Mouse (Mus musculus): ENCODE results near the gene Pon1. TPM values are rescaled to one million over a fixed set of nuclear protein-coding genes. Genes with fewer than 3 reads are reported as not detected.

Gene Pon1
- polyA plus RNA-seq, 1 experiment = 44.0 TPM

GRCm38 (mm10) chr6:5186229-5186950 is 7.4 kb downstream of the Pon1 start:
- Histone ChIP-seq H3K4me1 (ENCODE audit: control insufficient read depth, insufficient read depth, low read length) (no peaks in the 10 kb centered on the region; the same call in 1 of the 2 replicates), H3K4me3 (replicated peaks; ENCODE audit: extremely low read depth, low read depth, low read length) (no peak overlapping the region)
- WGBS = 83% methylated on average over 7 of the region's 7 CpGs
- no peak for DNase-seq
- TF ChIP-seq POLR2A (IDR thresholded peaks at IDR 0.05; ENCODE audit: borderline replicate concordance, extremely low read depth, low read depth, low read length) (no peak), CTCF (IDR thresholded peaks at IDR 0.05; ENCODE audit: insufficient read depth, low read length) (no peak)

GRCm38 (mm10) chr6:5180645-5181044 is 13.1 kb downstream of the Pon1 start:
- Histone ChIP-seq H3K4me3 (replicated peaks; ENCODE audit: extremely low read depth, low read depth, low read length) (no peak overlapping the region), H3K4me1 (ENCODE audit: control insufficient read depth, insufficient read depth, low read length) (no peaks in the 10 kb centered on the region)
- 77% methylated on average over 5 of the region's 5 CpGs for WGBS
- TF ChIP-seq POLR2A (IDR thresholded peaks at IDR 0.05; ENCODE audit: borderline replicate concordance, extremely low read depth, low read depth, low read length) (no peak), CTCF (IDR thresholded peaks at IDR 0.05; ENCODE audit: insufficient read depth, low read length) (no peak)
- no peak for DNase-seq

- WGBS = 84% methylated on average over 6 of the region's 6 CpGs
- no peak for DNase-seq
- TF ChIP-seq CTCF (IDR thresholded peaks at IDR 0.05; ENCODE audit: insufficient read depth, low read length) (no peak), POLR2A (IDR thresholded peaks at IDR 0.05; ENCODE audit: borderline replicate concordance, extremely low read depth, low read depth, low read length) (no peak)
- no peak overlapping the region for H3K4me3 ChIP-seq (replicated peaks; ENCODE audit: extremely low read depth, low read depth, low read length)
- no peaks in the 10 kb centered on the region for H3K4me1 ChIP-seq (ENCODE audit: control insufficient read depth, insufficient read depth, low read length)
Observed at GRCm38 (mm10) chr6:5179189-5179588, 14.6 kb downstream of the Pon1 start.

- H3K4me3 ChIP-seq (replicated peaks; ENCODE audit: extremely low read depth, low read depth, low read length) = no peak overlapping the region
- 62% methylated on average over 19 of the region's 19 CpGs for WGBS
- TF ChIP-seq POLR2A (IDR thresholded peaks at IDR 0.05; ENCODE audit: borderline replicate concordance, extremely low read depth, low read depth, low read length) (no peak), CTCF (IDR thresholded peaks at IDR 0.05; ENCODE audit: insufficient read depth, low read length) (no peak)
- no peaks in the 10 kb centered on the region for H3K4me1 ChIP-seq (ENCODE audit: control insufficient read depth, insufficient read depth, low read length)
- no peak for DNase-seq
Observed at GRCm38 (mm10) chr6:5177967-5178891, 15.5 kb downstream of the Pon1 start.

- 77% methylated on average over 10 of the region's 10 CpGs for WGBS
- no peak for DNase-seq
- no peaks in the 10 kb centered on the region for H3K4me1 ChIP-seq (ENCODE audit: control insufficient read depth, insufficient read depth, low read length)
- TF ChIP-seq CTCF (IDR thresholded peaks at IDR 0.05; ENCODE audit: insufficient read depth, low read length) = no peak
- no peak for TF ChIP-seq POLR2A (IDR thresholded peaks at IDR 0.05; ENCODE audit: borderline replicate concordance, extremely low read depth, low read depth, low read length)
- no peak overlapping the region for H3K4me3 ChIP-seq (replicated peaks; ENCODE audit: extremely low read depth, low read depth, low read length)
Observed at GRCm38 (mm10) chr6:5174179-5174812, 19.4 kb downstream of the Pon1 start.

GRCm38 (mm10) chr6:5172571-5172970 is 21.2 kb downstream of the Pon1 start:
- no peak for DNase-seq
- TF ChIP-seq POLR2A (IDR thresholded peaks at IDR 0.05; ENCODE audit: borderline replicate concordance, extremely low read depth, low read depth, low read length) (no peak), CTCF (IDR thresholded peaks at IDR 0.05; ENCODE audit: insufficient read depth, low read length) (no peak)
- H3K4me3 ChIP-seq (replicated peaks; ENCODE audit: extremely low read depth, low read depth, low read length) = no peak overlapping the region
- H3K4me1 ChIP-seq (ENCODE audit: control insufficient read depth, insufficient read depth, low read length) = no peaks in the 10 kb centered on the region
- WGBS = 68% methylated on average over 9 of the region's 9 CpGs

- 76% methylated on average over 4 of the region's 4 CpGs for WGBS
- TF ChIP-seq CTCF (IDR thresholded peaks at IDR 0.05; ENCODE audit: insufficient read depth, low read length) = no peak
- no peak for TF ChIP-seq POLR2A (IDR thresholded peaks at IDR 0.05; ENCODE audit: borderline replicate concordance, extremely low read depth, low read depth, low read length)
- no peaks in the 10 kb centered on the region for H3K4me1 ChIP-seq (ENCODE audit: control insufficient read depth, insufficient read depth, low read length)
- no peak for DNase-seq
- no peak overlapping the region for H3K4me3 ChIP-seq (replicated peaks; ENCODE audit: extremely low read depth, low read depth, low read length)
Observed at GRCm38 (mm10) chr6:5171418-5171817, 22.3 kb downstream of the Pon1 start.

GRCm38 (mm10) chr6:5168158-5168557 is 25.6 kb downstream of the Pon1 start:
- Histone ChIP-seq H3K4me3 (replicated peaks; ENCODE audit: extremely low read depth, low read depth, low read length) (no peak overlapping the region), H3K4me1 (ENCODE audit: control insufficient read depth, insufficient read depth, low read length) (peaks cover 3% of the 10 kb centered on the region; the same call in 1 of the 2 replicates)
- TF ChIP-seq CTCF (IDR thresholded peaks at IDR 0.05; ENCODE audit: insufficient read depth, low read length) (no peak), POLR2A (IDR thresholded peaks at IDR 0.05; ENCODE audit: borderline replicate concordance, extremely low read depth, low read depth, low read length) (no peak)
- DNase-seq = no peak
- 86% methylated on average over 9 of the region's 9 CpGs for WGBS

- no peak for TF ChIP-seq CTCF (IDR thresholded peaks at IDR 0.05; ENCODE audit: insufficient read depth, low read length)
- TF ChIP-seq POLR2A (IDR thresholded peaks at IDR 0.05; ENCODE audit: borderline replicate concordance, extremely low read depth, low read depth, low read length) = no peak
- H3K4me1 ChIP-seq (ENCODE audit: control insufficient read depth, insufficient read depth, low read length) = peaks cover 3% of the 10 kb centered on the region; the same call in 1 of the 2 replicates
- no peak for DNase-seq
- 33% methylated on average over 14 of the region's 14 CpGs for WGBS
- peak overlapping the region; percentile 56 for H3K4me3 ChIP-seq (replicated peaks; ENCODE audit: extremely low read depth, low read depth, low read length)
Observed at GRCm38 (mm10) chr6:5167051-5167677, 26.6 kb downstream of the Pon1 start.

Data from lung, adult 2 months (tissue).